Mouse (Mus musculus) hindbrain, embryonic 10.5 days (tissue): ENCODE measurements around the gene Ak8. TPM values are rescaled to one million over a fixed set of nuclear protein-coding genes. Genes with fewer than 3 reads are reported as not detected.
A peak's percentile ranks its signal among the peaks of the same experiment; 100 is the strongest.

Experiments
- DNase-seq: peaks from one replicate; pipeline ENCODE4 v3.0.0-alpha.2; 2017; ENCODE audit warnings: low spot score
- H3K27ac ChIP-seq: fragments of 300-500 bp; sonication (generic); 2 replicates; pipeline ENCODE4 v1.5.1; 2016; ENCODE audit warnings: mild to moderate bottlenecking, moderate library complexity
- H3K27me3 ChIP-seq: fragments of 300-500 bp; sonication (generic); 2 replicates; pipeline ENCODE4 v1.6.1; 2016; ENCODE audit warnings: mild to moderate bottlenecking; ENCODE audit not compliant: poor library complexity, insufficient read depth, severe bottlenecking
- H3K36me3 ChIP-seq: fragments of 300-500 bp; sonication (generic); 2 replicates; pipeline ENCODE4 v1.6.1; 2016; ENCODE audit warnings: mild to moderate bottlenecking, moderate library complexity
- H3K4me1 ChIP-seq: fragments of 300-500 bp; sonication (generic); replicated peaks from 2 replicates; pipeline ENCODE4 v1.6.1; 2016; ENCODE audit warnings: mild to moderate bottlenecking
- H3K4me3 ChIP-seq: fragments of 300-500 bp; sonication (generic); 2 replicates; pipeline ENCODE4 v1.5.1; 2016; ENCODE audit warnings: mild to moderate bottlenecking, moderate library complexity
- H3K9me3 ChIP-seq: fragments of 300-500 bp; sonication (generic); 2 replicates; pipeline ENCODE4 v1.6.1; 2016; ENCODE audit warnings: mild to moderate bottlenecking, moderate library complexity
- WGBS: fragments of 180-500 bp; shearing (Covaris S2); methylation state at CpG from one replicate; pipeline ENCODE4 v1.1.7; 2016; 5-methylcytosine and 5-hydroxymethylcytosine counted together
- polyA plus RNA-seq: library from polyadenylated mRNA; unstranded; fragments of >200 nt; fragmentation: Nextera tagmentation; extraction: Ambion mirVana; gene quantifications from 2 replicates; pipeline ENCODE4 v1.2.1, GENCODE M21; 2016

Ak8 gene
- polyA plus RNA-seq, 1 experiment from 2014 or later, result 1.7 TPM

DNA sequence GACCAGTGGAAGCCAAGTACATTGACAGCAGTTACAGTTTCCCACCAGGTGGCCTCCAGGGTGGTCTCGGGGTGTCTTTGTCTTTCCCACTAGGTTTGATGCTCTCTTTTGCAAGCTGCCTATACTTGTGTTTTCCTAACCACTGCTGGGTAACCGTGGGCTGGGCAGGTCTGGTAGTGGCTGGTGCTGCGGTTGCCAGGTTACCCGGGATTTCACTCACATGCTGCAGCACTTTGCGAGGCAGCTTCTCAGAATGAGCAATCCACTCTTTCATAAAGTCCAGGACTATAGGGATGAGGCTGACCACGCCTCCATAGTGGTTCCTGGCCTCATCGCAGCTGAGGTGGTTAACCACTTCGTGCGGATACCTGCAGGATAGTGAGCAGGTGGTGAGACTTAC lies 7.3 kb upstream of the Ak8 start:
- Histone ChIP-seq H3K27ac (no peak overlapping the region), H3K27me3 (no peaks in the 10 kb centered on the region), H3K4me1 (0 out of 2 replicates have a peak, but pooled peaks cover under 1% of the 10 kb centered on the region), H3K36me3 (peaks cover 16% of the 10 kb centered on the region), H3K4me3 (no peak overlapping the region), H3K9me3 (no peaks in the 10 kb centered on the region)
- no peak for DNase-seq
- 71% methylated on average over 9 of the region's 9 CpGs for WGBS

DNA sequence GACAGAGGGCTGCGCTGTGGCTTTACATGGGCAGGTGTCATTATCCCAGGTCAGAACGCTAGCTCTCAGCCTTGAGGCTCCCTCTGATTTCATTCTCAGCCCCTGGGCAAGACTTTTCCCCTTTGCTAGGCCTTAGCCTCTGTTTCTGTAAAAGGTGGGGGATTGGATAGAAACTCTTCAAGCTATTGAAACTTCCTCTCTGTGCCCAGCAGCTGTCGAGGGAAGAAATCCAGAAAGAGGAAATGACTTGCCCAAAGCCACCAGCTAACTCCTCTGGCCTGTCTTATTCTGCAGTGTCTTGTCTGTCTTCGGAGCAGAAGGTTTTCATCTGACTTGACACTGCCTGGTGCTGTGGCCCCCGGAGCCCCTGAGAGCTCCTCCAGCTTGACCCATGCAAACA lies 1.4 kb upstream of the Ak8 start:
- Histone ChIP-seq H3K27ac (peak overlapping the region; percentile 84), H3K4me3 (no peak overlapping the region; the same call in 1 of the 2 replicates), H3K9me3 (no peaks in the 10 kb centered on the region), H3K27me3 (peaks cover 21% of the 10 kb centered on the region), H3K4me1 (peaks cover 42% of the 10 kb centered on the region), H3K36me3 (no peaks in the 10 kb centered on the region)
- no peak for DNase-seq
- 76% methylated on average over 5 of the region's 5 CpGs for WGBS

DNA sequence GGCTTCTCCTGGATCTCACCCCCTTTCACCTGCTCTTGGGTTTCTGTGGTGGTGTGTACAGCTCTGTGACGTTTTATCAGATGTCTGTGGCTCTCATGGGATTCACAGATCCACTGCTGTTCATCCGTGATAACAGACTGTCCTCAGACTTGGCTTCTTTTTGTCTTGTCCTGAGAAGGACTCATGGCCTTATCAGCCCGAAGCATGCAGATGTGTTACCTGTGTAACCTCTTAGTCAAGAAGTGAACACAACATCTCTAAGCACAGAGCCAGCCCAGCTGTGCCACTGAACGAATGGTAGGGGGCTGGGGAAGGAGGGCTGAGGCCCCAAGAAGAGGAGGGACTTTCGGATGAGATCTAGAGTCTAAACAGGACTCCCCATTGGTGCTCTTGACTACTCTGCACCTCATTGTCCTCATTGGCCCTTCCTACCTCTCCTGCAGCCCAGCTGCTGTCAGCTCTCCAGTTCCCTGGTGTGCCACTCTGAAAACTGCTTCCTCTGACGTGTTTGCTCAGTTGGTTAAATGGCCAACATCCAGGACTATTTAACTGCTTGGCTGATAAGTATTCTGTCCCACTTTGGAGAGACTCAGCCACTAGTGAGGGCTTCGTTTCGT lies 1.8 kb downstream of the Ak8 start:
- Histone ChIP-seq H3K4me3 (no peak overlapping the region), H3K9me3 (no peaks in the 10 kb centered on the region), H3K4me1 (peaks cover 45% of the 10 kb centered on the region), H3K27ac (no peak overlapping the region), H3K27me3 (peaks cover 21% of the 10 kb centered on the region), H3K36me3 (no peaks in the 10 kb centered on the region)
- 78% methylated on average over 8 of the region's 8 CpGs for WGBS
- no peak for DNase-seq

DNA sequence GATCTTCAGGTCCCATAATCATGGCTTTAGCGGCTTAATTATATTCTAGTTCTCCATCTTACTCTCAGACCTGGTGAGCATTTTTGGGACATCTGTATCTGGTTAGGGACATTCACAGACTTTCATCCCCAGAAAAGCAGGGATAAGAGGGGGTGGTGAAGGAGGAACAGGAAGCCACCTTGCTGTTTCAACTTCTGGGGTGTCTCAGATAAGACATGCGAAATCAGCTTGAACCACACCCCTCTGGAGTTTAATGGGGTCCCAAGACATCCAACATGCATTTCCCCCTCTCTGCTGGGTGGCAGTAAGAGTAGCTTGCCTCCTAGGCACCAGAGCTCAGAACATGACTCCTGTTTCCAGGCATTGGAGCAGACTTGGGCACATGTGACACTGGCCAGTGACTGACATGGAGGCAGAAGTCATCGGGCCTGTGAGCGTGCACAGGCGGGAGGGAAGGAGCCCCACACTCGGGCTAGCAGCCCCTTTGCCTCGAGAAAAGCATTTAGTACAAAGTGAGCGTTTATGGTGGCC lies 6.2 kb downstream of the Ak8 start:
- no peak overlapping the region for H3K27ac ChIP-seq
- DNase-seq, result no peak
- no peak overlapping the region for H3K4me3 ChIP-seq
- whole genome bisulfite sequencing, result 75% methylated on average over 8 of the region's 8 CpGs
- H3K36me3 ChIP-seq, result no peaks in the 10 kb centered on the region
- H3K4me1 ChIP-seq, result peaks cover 22% of the 10 kb centered on the region
- H3K9me3 ChIP-seq, result no peaks in the 10 kb centered on the region
- peaks cover 1% of the 10 kb centered on the region; the same call in 1 of the 2 replicates for H3K27me3 ChIP-seq

DNA sequence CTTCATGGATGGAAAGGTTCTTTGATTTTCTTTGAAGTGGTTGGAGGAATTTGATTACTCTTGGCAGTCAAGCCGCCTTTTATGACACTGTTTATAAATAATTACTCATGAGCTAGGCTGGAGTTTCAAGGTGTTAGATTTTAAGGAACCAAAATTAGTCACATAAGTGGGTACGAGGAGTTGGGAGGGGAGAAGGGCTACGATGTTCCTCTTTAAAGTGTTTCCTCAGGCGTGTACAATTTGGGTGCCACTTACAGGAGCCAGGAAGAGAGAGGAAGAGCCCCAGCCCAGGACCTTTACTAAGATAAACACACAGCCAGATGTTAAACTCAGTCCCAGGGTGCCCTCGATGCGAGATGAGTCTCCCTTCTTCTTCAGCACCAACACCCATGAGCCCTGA lies 6.8 kb downstream of the Ak8 start:
- DNase-seq, result no peak
- H3K9me3 ChIP-seq, result no peaks in the 10 kb centered on the region
- H3K36me3 ChIP-seq, result no peaks in the 10 kb centered on the region
- 81% methylated on average over 6 of the region's 6 CpGs for WGBS
- H3K4me1 ChIP-seq, result peaks cover 22% of the 10 kb centered on the region
- H3K27ac ChIP-seq, result no peak overlapping the region
- H3K4me3 ChIP-seq, result no peak overlapping the region
- H3K27me3 ChIP-seq, result no peaks in the 10 kb centered on the region; the same call in 1 of the 2 replicates

DNA sequence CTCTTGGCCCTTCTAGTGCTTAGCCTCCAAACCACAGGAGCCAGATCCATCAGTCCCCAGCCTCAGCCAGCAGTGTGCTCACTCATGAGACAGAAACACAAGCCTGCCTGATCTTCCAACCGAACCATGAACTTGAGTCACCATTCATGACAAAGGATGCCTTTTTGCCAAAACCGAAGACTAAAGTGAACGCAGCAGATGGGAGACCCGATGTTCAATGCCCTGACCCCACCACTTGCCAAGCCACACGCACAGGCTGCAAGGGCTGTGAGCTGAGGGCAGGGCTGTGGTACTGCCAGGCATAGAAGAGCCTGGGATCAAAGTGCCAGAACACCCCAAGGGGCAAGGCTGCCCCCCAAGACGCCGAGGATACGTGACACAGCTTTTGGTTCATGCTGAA lies 13.1 kb downstream of the Ak8 start:
- no peaks in the 10 kb centered on the region for H3K9me3 ChIP-seq
- H3K27ac ChIP-seq, result peak overlapping the region; percentile 31; the same call in 1 of the 2 replicates
- H3K4me3 ChIP-seq, result no peak overlapping the region
- no peaks in the 10 kb centered on the region; the same call in 1 of the 2 replicates for H3K27me3 ChIP-seq
- no peaks in the 10 kb centered on the region for H3K36me3 ChIP-seq
- no peak for DNase-seq
- WGBS, result 87% methylated on average over 8 of the region's 8 CpGs
- peaks cover 12% of the 10 kb centered on the region; the same call in 1 of the 2 replicates for H3K4me1 ChIP-seq

DNA sequence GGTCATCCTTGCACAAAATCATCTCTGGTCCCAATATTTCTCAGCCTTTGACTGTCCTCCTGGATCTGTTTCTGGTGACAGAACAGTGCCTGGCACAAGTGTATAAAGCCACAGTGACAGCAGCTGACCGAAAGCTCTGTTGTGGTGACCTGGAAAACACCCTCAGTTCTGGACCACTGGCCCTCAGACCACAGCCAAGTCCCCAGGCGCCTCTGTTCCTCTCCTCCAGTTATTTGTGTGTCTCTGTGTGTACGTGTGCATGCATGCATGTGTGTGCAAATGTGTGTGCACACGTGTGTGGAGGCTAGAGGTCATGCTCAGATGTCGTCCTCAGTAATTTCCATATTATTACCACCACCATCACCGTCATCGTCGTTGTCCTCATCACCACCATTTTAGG lies 22.5 kb downstream of the Ak8 start:
- WGBS, result 92% methylated on average over 8 of the region's 8 CpGs
- H3K9me3 ChIP-seq, result no peaks in the 10 kb centered on the region
- no peaks in the 10 kb centered on the region for H3K36me3 ChIP-seq

DNA sequence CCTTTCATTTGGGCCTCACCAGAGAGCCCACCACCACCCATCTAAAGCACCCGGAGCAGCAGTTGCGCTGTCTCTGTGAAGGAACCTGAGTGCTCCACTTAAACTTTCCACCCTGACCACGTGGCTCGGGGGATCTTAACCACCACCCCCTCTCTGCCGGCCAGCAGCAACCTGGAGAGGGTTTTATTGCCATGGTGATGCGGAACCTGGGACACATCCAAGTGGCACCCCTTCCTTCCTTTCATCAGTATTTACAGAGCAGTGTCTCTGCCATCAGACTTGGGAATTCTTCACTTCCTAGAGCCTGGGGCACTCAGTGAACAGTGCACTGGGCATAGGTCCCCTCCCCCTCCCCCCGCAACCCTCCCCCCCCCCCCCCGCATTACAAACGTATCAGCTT lies 23.9 kb downstream of the Ak8 start:
- H3K4me1 ChIP-seq, result peaks cover 36% of the 10 kb centered on the region
- DNase-seq, result no peak
- H3K9me3 ChIP-seq, result no peaks in the 10 kb centered on the region
- H3K36me3 ChIP-seq, result no peaks in the 10 kb centered on the region
- 67% methylated on average over 9 of the region's 9 CpGs for WGBS
- H3K27me3 ChIP-seq, result peaks cover 22% of the 10 kb centered on the region
- no peak overlapping the region for H3K4me3 ChIP-seq
- no peak overlapping the region for H3K27ac ChIP-seq

More for the DNA sequence above, 22.5 kb downstream of the Ak8 start:
- DNase-seq, result no peak
- Histone ChIP-seq H3K27ac (no peak overlapping the region), H3K4me3 (no peak overlapping the region), H3K4me1 (peaks cover 25% of the 10 kb centered on the region), H3K27me3 (peaks cover 7% of the 10 kb centered on the region)

DNA sequence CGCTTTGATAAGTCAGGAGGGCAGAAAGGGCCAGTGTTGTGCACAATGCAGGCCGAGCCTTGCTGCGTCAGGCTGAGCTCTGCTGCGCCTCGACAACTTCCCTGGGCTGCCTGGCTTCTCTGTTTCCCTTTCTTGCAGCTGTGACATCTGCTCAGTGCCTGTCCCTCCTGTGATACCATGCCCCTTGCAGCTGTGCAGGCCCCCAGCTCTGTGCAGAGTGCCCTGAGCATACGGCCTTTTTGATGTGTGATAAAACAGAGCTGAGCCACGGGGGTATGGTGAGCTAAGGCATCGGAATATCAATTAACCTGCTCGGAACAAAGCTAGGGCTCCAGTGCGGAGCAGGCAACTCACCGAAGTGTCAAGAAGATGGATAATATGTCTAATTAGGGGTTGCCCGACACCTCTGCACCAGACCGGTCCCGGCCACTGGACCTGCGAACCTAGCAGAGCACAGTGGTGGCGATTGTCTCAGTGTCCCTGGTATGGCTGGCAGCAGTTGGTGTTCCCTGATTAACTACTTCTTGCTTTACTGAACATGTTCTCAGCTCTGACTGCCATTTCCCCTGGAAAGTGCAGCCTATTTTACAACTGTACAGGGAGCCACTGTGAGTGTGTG lies 27.9 kb downstream of the Ak8 start:
- H3K36me3 ChIP-seq, result no peaks in the 10 kb centered on the region
- H3K27ac ChIP-seq, result peak overlapping the region; percentile 78
- H3K4me1 ChIP-seq, result peaks cover 32% of the 10 kb centered on the region
- peaks cover 22% of the 10 kb centered on the region for H3K27me3 ChIP-seq
- 20% methylated on average over 16 of the region's 16 CpGs for WGBS
- no peak overlapping the region; the same call in 1 of the 2 replicates for H3K4me3 ChIP-seq
- peak; percentile 40 for DNase-seq
- no peaks in the 10 kb centered on the region for H3K9me3 ChIP-seq

DNA sequence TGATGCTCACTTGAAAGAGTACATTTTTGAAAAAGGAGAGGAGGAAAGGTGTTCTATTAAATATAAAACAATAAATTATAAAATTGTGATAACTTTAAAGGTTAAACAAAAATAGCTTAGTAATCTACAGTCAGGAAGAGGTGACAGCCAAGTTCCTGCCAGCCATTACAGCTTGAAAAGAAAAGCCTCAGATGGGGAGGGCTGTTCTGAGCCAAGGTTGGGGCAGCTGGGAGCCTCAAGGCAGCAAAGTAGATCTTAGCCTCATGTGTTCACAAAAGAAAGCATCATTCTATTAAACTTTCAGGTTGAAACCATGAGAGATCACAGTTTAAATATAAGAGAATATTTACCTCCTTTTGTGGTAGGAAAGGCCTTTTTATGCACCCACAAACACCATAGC lies 30.7 kb downstream of the Ak8 start:
- no peaks in the 10 kb centered on the region for H3K36me3 ChIP-seq
- H3K27me3 ChIP-seq, result peaks cover 18% of the 10 kb centered on the region
- H3K9me3 ChIP-seq, result no peaks in the 10 kb centered on the region
- H3K4me1 ChIP-seq, result peaks cover 30% of the 10 kb centered on the region
- H3K4me3 ChIP-seq, result no peak overlapping the region
- DNase-seq, result no peak
- no peak overlapping the region for H3K27ac ChIP-seq

DNA sequence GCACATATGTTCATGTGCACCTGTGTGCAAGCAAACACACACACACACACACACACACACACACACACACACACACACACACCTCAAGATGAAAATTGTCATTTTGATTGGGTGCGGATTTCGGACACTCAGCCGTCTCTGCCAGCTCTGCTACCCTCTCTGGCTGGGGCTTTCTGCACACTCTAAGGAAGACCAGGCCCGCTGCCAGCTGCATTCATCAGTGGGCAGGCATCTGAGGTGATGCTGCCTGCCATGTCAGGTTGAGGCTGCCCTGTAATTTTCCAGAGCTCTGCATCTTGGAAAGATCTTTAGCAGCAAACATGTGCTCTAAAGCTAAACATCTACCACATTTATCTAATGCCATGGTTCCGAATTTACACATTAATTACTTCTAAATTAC lies 37.1 kb downstream of the Ak8 start:
- no peak for DNase-seq
- Histone ChIP-seq H3K9me3 (no peaks in the 10 kb centered on the region), H3K27ac (no peak overlapping the region), H3K4me1 (peaks cover 16% of the 10 kb centered on the region; the same call in 1 of the 2 replicates), H3K27me3 (peaks cover 12% of the 10 kb centered on the region), H3K4me3 (no peak overlapping the region), H3K36me3 (no peaks in the 10 kb centered on the region)
- whole genome bisulfite sequencing, result 93% methylated on average over 5 of the region's 5 CpGs

DNA sequence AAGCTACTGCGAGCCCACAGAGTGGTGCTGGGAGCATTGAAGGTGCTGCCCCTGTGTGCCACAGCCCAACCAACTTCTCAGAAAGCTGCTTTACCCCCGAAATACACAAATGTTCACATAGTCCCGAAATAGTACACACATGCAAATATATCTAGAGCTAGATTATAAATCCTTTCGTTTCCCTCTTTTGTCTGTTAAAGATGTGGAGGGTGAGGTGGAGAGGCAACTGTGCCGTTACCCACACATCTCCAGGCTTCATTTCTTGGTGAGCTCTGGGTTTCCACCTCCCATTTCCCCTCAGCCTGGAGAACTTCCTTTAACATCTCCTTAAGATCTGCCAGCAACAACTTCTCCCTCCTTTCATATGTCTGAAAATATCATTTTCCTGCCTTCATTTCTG lies 40.2 kb downstream of the Ak8 start:
- 89% methylated on average over 5 of the region's 5 CpGs for WGBS
- no peak overlapping the region for H3K27ac ChIP-seq

DNA sequence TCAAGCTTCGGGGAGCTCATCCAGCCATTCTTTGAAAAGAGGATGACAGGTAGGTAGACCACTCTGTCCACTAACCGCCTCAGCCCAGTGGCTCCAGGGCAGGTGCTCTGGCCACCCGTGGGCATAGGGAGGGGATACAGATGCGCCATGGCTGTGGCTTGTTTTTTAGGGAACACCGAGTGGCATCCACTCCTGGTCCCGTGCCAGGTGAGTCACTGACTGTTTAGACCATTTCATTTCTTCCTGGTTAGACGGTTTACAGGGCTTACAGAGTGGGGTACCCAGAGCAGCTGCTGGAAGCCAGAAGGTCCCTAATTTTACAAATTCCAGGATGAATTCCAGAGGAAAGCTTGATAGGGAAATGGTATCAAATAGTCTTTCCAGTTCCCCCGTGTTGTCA lies 42.7 kb downstream of the Ak8 start:
- Histone ChIP-seq H3K9me3 (no peaks in the 10 kb centered on the region), H3K4me3 (no peak overlapping the region), H3K4me1 (peaks cover 15% of the 10 kb centered on the region; the same call in 1 of the 2 replicates), H3K36me3 (no peaks in the 10 kb centered on the region), H3K27ac (no peak overlapping the region), H3K27me3 (peaks cover 22% of the 10 kb centered on the region)
- no peak for DNase-seq
- 81% methylated on average over 8 of the region's 8 CpGs for WGBS

More for the DNA sequence above, 40.2 kb downstream of the Ak8 start:
- Histone ChIP-seq H3K4me3 (no peak overlapping the region), H3K36me3 (no peaks in the 10 kb centered on the region), H3K4me1 (peaks cover 16% of the 10 kb centered on the region; the same call in 1 of the 2 replicates), H3K27me3 (peaks cover 12% of the 10 kb centered on the region), H3K9me3 (no peaks in the 10 kb centered on the region)
- no peak for DNase-seq
